ENCODE assay signal across 10 mouse cellular contexts in the genomic region with DNA sequence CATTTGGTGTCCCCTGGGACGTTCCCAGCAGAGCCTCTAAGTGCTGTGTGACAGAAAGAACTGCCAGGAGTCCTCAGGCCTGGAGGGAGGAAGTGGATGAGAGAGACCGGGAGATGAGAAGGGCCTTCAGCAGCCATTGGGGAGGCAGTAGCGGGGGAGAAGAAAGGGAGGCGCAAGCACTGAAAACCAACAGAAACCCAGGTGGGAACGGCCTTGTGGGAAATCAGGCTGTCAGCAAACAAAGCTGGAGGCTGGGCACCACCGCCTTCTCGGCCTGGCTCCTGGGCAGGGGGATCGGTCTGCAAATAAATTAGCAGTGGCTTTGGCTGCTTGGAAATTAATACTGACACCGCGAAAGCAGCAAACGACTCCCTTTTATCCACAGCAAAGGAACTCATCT.
A peak's percentile ranks its signal among the peaks of the same experiment; 100 is the strongest.
DNase-seq lines count a peak whose midpoint lies in the region; ATAC-seq lines count a peak whose summit lies in the region.
"Had no signal": no experiment of that assay in that cellular context is flagged by ENCODE, and none has a peak within 500 bp of the region (broad histone marks: within the 10 kb centered on the region; RNA-seq: fewer than 3 reads in every experiment).

No protein-coding gene starts in this region.

- 10% methylated on average over 11 of the region's 11 CpGs for WGBS in forebrain, embryonic 11.5 days
- 20% methylated on average over 11 of the region's 11 CpGs for WGBS in limb, embryonic 10.5 days

- no peak overlapping the region for H3K4me3 ChIP-seq in forebrain, embryonic 11.5 days (ENCODE audit: low read depth, low read length)
- H3K4me3 ChIP-seq in limb, embryonic 10.5 days: no peak overlapping the region

- H3K9ac ChIP-seq in forebrain, embryonic 11.5 days (ENCODE audit: low read length): peak overlapping the region; percentile 27; the same call in 1 of the 2 replicates

- H3K9me3 ChIP-seq in forebrain, embryonic 11.5 days (ENCODE audit: control insufficient read depth, low read length): no peaks in the 10 kb centered on the region
- no peaks in the 10 kb centered on the region for H3K9me3 ChIP-seq in limb, embryonic 10.5 days (replicated peaks)

- no peaks in the 10 kb centered on the region for H3K27me3 ChIP-seq in forebrain, embryonic 11.5 days (ENCODE audit: control insufficient read depth, insufficient read depth, low read length)
- H3K27me3 ChIP-seq in limb, embryonic 10.5 days (ENCODE audit: low read depth, poor library complexity, severe bottlenecking): peaks cover 11% of the 10 kb centered on the region; the same call in 1 of the 2 replicates

- H3K4me2 ChIP-seq in forebrain, embryonic 11.5 days (ENCODE audit: low read depth, low read length, severe bottlenecking): peak overlapping the region; percentile 29; the same call in 1 of the 2 replicates

- H3K36me3 ChIP-seq in forebrain, embryonic 11.5 days (ENCODE audit: control insufficient read depth, insufficient read depth, low read length): no peaks in the 10 kb centered on the region
- no peaks in the 10 kb centered on the region for H3K36me3 ChIP-seq in limb, embryonic 10.5 days

- H3K27ac ChIP-seq in forebrain, embryonic 11.5 days (ENCODE audit: low read depth, low read length): no peak overlapping the region
- H3K27ac ChIP-seq in limb, embryonic 10.5 days: peak overlapping the region; percentile 78
- H3K27ac ChIP-seq: macrophage had no signal

- DNase-seq in kidney, postnatal 10 days: peak; percentile 11
- no peak for DNase-seq in kidney, adult 11 months
- DNase-seq in forebrain, embryonic 11.5 days (ENCODE audit: low spot score): no peak
- DNase-seq in limb, embryonic 10.5 days (ENCODE audit: low spot score): peak; percentile 48
- DNase-seq in retina, embryonic 14.5 days (ENCODE audit: low spot score): peak; percentile 31
- DNase-seq in natural killer cell, adult 2 months (ENCODE audit: low spot score in 2 of 2): no peak
- DNase-seq: layer of hippocampus, adult 9-11 months; right cerebral cortex, postnatal 25 days had no signal

- no peak for ATAC-seq in forebrain, embryonic 11.5 days (replicated peaks; ENCODE audit: low FRiP score)
- no peak for ATAC-seq in CD4-positive, CD25-positive, alpha-beta regulatory T cell, adult 4 months

- no peaks in the 10 kb centered on the region; the same call in 1 of the 2 replicates for H3K4me1 ChIP-seq in forebrain, embryonic 11.5 days (replicated peaks; ENCODE audit: control insufficient read depth, insufficient read depth, low read length)
- peaks cover 11% of the 10 kb centered on the region for H3K4me1 ChIP-seq in limb, embryonic 10.5 days

Comparison
In these comparisons a context has a peak if more than half of its experiments do, and no peak if none do; other contexts are left out.
1. DNase-seq: peak in kidney, postnatal 10 days (single experiment), limb, embryonic 10.5 days (single experiment) and retina, embryonic 14.5 days (single experiment); none in kidney, adult 11 months (single experiment), forebrain, embryonic 11.5 days (single experiment) and natural killer cell, adult 2 months (0 of 2).